Mouse (Mus musculus) brain, embryonic 14.5 days (tissue): ENCODE measurements around the gene Plet1.

Source experiments
- CTCF ChIP-seq: fragments of 200-500 bp; IDR thresholded peaks from 2 replicates; pipeline ENCODE4 v1.5.1; 2012; ENCODE audit warnings: inconsistent platforms, mild to moderate bottlenecking, moderate library complexity, borderline replicate concordance; ENCODE audit not compliant: insufficient read depth, insufficient read length; ENCODE audit errors: extremely low read depth
- POLR2A ChIP-seq: fragments of 200-500 bp; IDR thresholded peaks from 2 replicates; pipeline ENCODE4 v1.6.1; 2012; ENCODE audit warnings: mild to moderate bottlenecking, inconsistent platforms, borderline replicate concordance; ENCODE audit not compliant: poor library complexity, insufficient read depth, insufficient read length, severe bottlenecking; ENCODE audit errors: extremely low read depth

DNA sequence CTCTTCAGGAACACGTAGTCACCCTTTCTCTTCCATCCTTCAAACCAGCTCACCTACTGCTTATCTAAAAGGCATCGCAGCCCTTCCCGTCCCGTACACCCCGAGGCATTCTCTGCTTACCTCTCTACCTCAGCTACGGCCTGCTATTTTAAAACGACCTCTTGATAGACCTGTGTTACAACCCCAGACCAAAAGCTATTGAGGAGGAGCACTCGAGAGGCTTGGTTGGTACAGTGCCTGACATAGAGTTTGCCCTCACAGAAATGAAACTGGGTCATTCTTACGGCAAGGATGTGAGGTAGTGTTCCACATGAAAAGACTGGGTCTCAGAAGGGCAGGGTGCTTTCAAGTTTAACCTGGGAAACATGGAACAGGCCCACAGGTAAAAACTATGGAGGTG lies 17.1 kb upstream of the Plet1 start:
- no peak for TF ChIP-seq CTCF
- no peak for TF ChIP-seq POLR2A
